In genomic region chr4:137121684-137122083, GRCm38 (mm10) we compare ENCODE assay signal across 11 mouse cellular contexts.
DNase-seq lines count a peak whose midpoint lies in the region; ATAC-seq lines count a peak whose summit lies in the region.
"Had no signal": no experiment of that assay in that cellular context is flagged by ENCODE, and none has a peak within 500 bp of the region (broad histone marks: within the 10 kb centered on the region; RNA-seq: fewer than 3 reads in every experiment).

No protein-coding gene starts in this region.

- no peak overlapping the region for H3K4me3 ChIP-seq in liver, embryonic 15.5 days (replicated peaks)
- no peak overlapping the region for H3K4me3 ChIP-seq in hindbrain, embryonic 11.5 days (ENCODE audit: low read depth, low read length)
- H3K4me3 ChIP-seq in forebrain, embryonic 10.5 days, result no peak overlapping the region
- H3K4me3 ChIP-seq: erythroblast, embryonic 14.5 days had no signal

- H3K27ac ChIP-seq in liver, embryonic 15.5 days (replicated peaks), result no peak overlapping the region
- H3K27ac ChIP-seq in hindbrain, embryonic 11.5 days (ENCODE audit: low read depth, low read length), result no peak overlapping the region
- H3K27ac ChIP-seq in forebrain, embryonic 10.5 days, result no peak overlapping the region

- peaks cover 69% of the 10 kb centered on the region for H3K27me3 ChIP-seq in liver, embryonic 15.5 days
- H3K27me3 ChIP-seq in hindbrain, embryonic 11.5 days (ENCODE audit: control insufficient read depth, insufficient read depth, low read length), result 0 out of 2 replicates have a peak, but pooled peaks cover 2% of the 10 kb centered on the region
- peaks cover 33% of the 10 kb centered on the region for H3K27me3 ChIP-seq in forebrain, embryonic 10.5 days (ENCODE audit: poor library complexity, severe bottlenecking)

- no peaks in the 10 kb centered on the region for H3K9me3 ChIP-seq in liver, embryonic 15.5 days (replicated peaks)
- H3K9me3 ChIP-seq in hindbrain, embryonic 11.5 days (ENCODE audit: control insufficient read depth, low read length), result no peaks in the 10 kb centered on the region
- H3K9me3 ChIP-seq in forebrain, embryonic 10.5 days, result no peaks in the 10 kb centered on the region

- DNase-seq in layer of hippocampus, adult 11-12 months (ENCODE audit: low spot score), result peak; percentile 21
- DNase-seq in layer of hippocampus, adult 9-10 months (ENCODE audit: low spot score), result no peak
- peak; percentile 43 for DNase-seq in 3T3-L1 (ENCODE audit: low read depth, low spot score)
- peak; percentile 34 to 62 for DNase-seq in lung, postnatal 4 days
- no peak for DNase-seq in hindbrain, embryonic 11.5 days (ENCODE audit: low spot score)
- no peak for DNase-seq in forebrain, embryonic 10.5 days (ENCODE audit: extremely low spot score, low spot score)
- DNase-seq: retina, postnatal 1 day had no signal

- no peak overlapping the region for H3K4me2 ChIP-seq in liver, embryonic 15.5 days
- no peak overlapping the region for H3K4me2 ChIP-seq in hindbrain, embryonic 11.5 days (replicated peaks; ENCODE audit: low read depth, low read length)

- peak; percentile 83 for ATAC-seq in liver, embryonic 15.5 days (ENCODE audit: insufficient read depth)
- ATAC-seq in hindbrain, embryonic 11.5 days (ENCODE audit: low FRiP score), result no peak
- no peak for ATAC-seq in activated CD4-positive, CD25-positive, alpha-beta regulatory T cell, adult 4 months
- ATAC-seq: hindbrain, embryonic 16.5 days had no signal

- H3K4me1 ChIP-seq in liver, embryonic 15.5 days (replicated peaks), result peaks cover 3% of the 10 kb centered on the region; the same call in 1 of the 2 replicates
- 0 out of 2 replicates have a peak, but pooled peaks cover 3% of the 10 kb centered on the region for H3K4me1 ChIP-seq in hindbrain, embryonic 11.5 days (replicated peaks; ENCODE audit: control insufficient read depth, insufficient read depth, low read length)
- H3K4me1 ChIP-seq in forebrain, embryonic 10.5 days, result peaks cover 21% of the 10 kb centered on the region

- no peak overlapping the region for H3K9ac ChIP-seq in liver, embryonic 15.5 days
- no peak overlapping the region for H3K9ac ChIP-seq in hindbrain, embryonic 11.5 days (ENCODE audit: low read depth, low read length)

- no peaks in the 10 kb centered on the region for H3K36me3 ChIP-seq in liver, embryonic 15.5 days (replicated peaks)
- H3K36me3 ChIP-seq in hindbrain, embryonic 11.5 days (ENCODE audit: control insufficient read depth, insufficient read depth, low read length), result no peaks in the 10 kb centered on the region
- H3K36me3 ChIP-seq in forebrain, embryonic 10.5 days (replicated peaks), result no peaks in the 10 kb centered on the region

- WGBS in liver, embryonic 15.5 days (ENCODE audit: insufficient replicate concordance), result 50% methylated on average over 10 of the region's 10 CpGs
- WGBS in hindbrain, embryonic 11.5 days, result 52% methylated on average over 10 of the region's 10 CpGs
- 70% methylated on average over 10 of the region's 10 CpGs for WGBS in forebrain, embryonic 10.5 days

Comparison
In these comparisons a context has a peak if more than half of its experiments do, and no peak if none do; other contexts are left out.
1. DNase-seq: peak in layer of hippocampus, adult 11-12 months (single experiment), 3T3-L1 (single experiment) and lung, postnatal 4 days (2 of 2); none in layer of hippocampus, adult 9-10 months (single experiment), hindbrain, embryonic 11.5 days (single experiment) and forebrain, embryonic 10.5 days (single experiment).